Mouse (Mus musculus) embryonic fibroblast, embryonic 13.5 days (primary cell): ENCODE measurements around the gene Vars.

Source experiments
- CTCF ChIP-seq: IDR thresholded peaks from 2 replicates; pipeline ENCODE4 v1.5.1; 2011; ENCODE audit warnings: mild to moderate bottlenecking, control low read depth, low read length, moderate library complexity, borderline replicate concordance; ENCODE audit not compliant: insufficient read depth
- POLR2A ChIP-seq: IDR thresholded peaks from 2 replicates; pipeline ENCODE4 v1.6.1; 2011; ENCODE audit warnings: low read depth, mild to moderate bottlenecking, control low read depth, low read length, moderate library complexity

- TF ChIP-seq CTCF (no peak), POLR2A (no peak)
Observed at GRCm38 (mm10) chr17:35044904-35045806, 44.4 kb downstream of the Vars start.
